Mouse (Mus musculus) right cerebral cortex, postnatal 36 days (tissue): ENCODE measurements around the gene Cep162.

Experiments used
- DNase-seq, 2 experiments: peaks; one replicate each; pipeline ENCODE4 v3.0.0; 2022; ENCODE audit warnings: low spot score in 2 of 2, mixed read lengths in 1 of 2

The Cep162 gene

DNA sequence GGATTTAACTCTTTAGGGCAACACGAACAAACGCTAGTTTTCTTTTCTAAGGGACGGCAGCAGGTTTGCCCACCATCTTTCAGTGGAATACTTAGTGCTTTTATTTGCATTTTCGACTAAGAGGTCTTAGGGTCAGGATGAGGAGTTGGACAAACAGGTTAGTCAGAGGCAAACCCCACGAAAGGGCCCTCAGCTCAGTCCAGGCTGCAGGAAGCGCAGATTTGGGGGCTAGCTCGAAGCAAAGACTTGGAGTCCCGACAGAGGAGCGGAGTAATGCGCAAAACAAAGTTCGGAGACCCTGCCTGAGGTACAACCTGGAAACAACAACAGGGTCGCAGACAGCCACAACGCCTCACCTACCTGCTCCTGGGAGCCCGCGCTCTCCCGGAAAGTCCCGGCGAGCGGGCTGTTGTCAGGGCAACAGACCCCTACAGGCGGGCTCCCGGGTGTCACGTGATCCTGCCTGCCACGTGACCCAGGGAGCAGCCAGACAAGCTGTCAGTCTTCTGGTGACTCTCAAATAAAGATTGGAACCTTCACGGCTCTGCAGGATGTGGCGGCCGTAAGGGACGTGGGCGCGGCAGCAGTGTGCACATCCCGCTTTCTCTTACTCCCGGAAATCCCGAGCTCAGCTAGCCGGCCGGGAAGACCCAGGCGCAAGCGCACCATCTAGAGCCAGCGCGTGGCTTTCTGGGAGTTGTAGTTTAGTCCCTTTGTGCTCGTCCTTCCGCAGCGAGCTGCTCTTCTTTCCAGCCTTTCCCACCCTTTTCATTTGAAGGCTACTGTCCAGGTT lies at the start of gene Cep162:
Cep162 (minus strand) TSS at position 634 of the 793 bp plus-strand sequence.
- DNase-seq = peak; percentile 85 to 87

DNA sequence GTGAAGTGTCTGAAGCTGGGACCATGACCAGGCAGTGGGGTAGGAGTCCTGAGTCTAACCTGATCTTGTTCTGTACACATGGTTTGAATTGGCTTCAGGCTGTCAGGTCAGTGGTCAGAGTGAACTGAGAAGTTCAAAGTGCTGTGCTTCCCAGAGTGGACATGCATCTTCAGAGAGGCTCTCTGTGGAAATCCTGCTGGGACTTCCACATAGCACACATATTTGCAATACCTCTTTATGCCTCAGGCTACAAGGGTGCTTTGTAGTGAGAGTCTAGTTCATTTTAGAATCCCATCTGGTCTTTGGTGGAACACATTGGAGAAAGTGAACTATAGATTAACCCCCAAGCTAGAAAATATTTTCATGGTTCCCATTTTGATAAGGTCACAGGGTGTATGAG lies 47.9 kb upstream of the Cep162 start:
- no peak for DNase-seq

DNA sequence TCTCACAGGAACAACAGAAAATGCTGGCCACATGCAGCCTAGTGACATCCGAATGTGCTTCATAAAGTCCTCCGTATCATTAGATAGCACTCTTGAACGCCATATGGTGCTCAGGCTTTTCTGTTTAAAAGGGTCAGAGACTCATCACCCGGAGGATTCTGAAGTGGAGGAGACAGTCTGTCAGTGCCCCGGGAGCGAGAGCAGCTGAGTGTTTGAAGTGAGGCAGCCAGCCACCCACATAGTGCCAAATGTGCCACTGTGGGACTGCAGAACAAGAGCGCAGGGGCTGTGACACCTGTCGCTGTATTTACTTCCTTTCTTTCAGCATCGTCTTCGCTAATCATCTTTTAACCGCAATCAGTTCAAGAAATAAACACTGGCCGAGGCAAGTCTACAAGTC lies 43.6 kb upstream of the Cep162 start:
- DNase-seq = no peak

DNA sequence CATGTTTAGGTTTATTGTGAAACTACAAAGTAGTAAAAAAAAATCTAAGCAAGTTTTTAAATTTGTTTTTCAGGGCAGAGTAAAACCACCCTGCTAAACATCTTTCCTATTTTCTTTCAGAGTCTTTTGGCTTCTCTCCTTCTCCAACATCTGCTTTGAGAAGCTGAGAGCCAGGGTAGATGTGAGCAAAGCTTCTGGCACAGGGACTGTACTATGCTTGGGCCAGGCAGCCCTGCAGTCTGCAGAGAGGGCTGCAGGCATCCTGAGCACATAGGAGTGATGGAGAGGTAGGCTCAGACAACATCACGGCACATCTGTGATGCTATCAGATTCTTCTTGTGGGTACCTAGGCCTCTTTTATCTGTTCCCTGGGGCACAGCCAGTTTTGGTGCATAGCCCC lies 42.2 kb upstream of the Cep162 start:
- DNase-seq = no peak

DNA sequence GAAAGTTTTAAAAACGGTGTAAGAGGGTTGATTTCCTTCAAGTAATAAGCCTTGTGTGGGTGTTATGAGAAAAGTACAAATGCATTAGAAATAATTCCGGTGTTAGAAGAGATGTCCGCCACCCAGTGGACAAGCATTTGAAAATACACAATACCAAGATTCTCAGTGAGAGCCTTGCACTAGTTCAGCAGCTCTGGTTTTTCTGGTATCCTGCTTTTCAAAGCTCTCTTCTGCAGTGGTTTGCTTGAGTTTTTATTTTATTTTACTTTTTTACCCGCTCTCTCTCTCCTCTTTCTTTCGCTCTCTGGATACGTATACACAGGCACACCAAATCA lies 327 bp upstream of the Cep162 start:
- no peak for DNase-seq

DNA sequence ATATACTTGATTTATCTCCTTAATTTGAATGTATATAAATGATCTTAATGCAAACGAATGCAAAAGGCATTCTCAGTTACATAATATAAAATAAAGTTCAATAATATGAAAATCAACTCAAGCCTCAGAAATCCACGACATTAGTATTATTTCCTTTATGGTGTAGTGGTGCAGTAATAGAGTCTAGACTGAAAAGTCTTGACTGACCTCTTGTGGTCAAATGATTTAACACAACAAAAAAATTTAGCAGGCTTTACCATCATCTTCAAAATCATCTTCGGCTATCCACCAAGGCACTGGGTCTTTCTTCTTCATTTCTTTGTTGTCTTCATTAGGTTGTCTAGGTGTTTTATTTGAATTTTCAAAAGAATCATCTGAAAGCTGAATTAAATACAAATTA lies 7.2 kb downstream of the Cep162 start:
- DNase-seq = no peak

DNA sequence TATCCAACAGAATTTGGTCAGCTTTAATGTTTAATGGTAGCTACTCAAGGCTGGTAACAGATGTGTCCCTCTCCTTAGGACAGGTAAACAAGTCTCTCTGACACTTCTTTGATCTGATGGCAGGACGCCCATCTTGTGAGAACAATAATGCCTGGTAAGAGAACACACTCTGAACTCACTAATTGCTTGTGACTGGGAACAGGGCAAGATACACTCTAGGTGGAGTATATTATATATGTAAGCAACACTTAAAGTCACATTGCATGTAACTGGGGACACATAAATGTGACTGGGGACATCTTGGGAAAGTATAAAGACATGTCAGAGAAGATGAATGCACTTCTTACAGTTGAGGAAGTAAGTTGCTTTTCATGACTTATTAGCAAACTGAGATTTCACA lies 7.7 kb downstream of the Cep162 start:
- DNase-seq = no peak

DNA sequence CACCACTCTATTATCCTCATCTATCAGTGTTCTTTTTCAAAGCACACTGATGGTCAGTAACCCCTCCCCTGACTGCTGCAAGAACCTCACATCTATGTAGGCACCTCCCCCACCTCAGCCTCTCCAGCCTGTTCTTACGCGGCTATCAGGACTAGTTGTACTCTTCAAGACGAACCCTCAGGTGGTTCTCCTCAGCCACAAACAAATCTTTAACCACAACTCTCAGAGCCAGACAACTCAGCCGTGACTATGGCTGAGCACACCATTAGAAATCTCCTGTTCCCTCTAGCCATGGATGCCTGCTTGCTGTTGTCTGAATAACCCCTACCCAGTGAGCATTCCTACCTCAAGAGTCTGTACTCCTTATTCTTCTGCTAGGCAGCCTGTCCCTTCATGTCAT lies 42.1 kb downstream of the Cep162 start:
- no peak for DNase-seq

DNA sequence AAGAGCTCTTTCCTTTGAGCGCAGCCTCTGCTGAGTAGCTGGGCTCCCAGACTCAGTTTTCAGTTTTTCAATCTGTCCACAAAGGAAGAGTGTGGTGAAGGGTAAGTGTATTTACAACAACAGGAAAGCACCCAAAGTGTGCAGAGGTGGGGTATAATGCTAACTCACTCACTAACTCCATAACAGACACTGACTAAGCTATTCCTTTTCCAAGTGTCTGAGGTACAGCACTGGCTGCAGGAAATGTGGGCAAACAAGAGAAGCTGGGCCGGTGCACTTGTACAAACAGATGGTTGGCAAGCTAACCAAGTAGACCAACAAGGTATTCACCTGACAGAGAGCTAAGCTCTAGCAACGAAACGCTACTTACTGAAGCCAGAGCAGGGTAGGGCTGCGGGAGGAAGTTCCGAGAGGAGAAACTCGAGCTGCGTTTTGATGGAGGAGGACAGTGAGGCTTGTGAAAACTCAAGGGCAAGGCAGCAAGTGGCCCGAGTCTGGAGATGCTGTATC lies 44.5 kb downstream of the Cep162 start:
- no peak for DNase-seq

DNA sequence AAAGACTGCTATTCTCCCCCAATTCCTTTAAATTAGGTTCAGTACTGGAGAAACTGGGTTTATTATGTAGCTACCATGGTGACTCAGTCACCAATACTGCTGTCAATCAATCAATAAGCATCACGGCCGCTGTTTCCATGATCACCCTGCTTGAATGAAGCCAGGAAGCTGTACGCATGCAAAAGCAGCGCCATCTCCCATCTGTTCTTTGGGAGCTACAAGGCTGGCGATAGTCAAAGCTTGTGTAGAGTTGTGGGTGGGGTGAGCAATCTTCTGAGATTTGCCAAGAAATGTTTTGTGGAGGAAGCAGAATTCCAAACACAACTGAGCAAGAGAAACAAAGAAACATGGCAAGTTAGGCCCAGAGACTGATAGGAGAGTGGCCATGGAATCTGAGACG lies 52.9 kb downstream of the Cep162 start:
- peak; percentile 13 to 14 for DNase-seq

DNA sequence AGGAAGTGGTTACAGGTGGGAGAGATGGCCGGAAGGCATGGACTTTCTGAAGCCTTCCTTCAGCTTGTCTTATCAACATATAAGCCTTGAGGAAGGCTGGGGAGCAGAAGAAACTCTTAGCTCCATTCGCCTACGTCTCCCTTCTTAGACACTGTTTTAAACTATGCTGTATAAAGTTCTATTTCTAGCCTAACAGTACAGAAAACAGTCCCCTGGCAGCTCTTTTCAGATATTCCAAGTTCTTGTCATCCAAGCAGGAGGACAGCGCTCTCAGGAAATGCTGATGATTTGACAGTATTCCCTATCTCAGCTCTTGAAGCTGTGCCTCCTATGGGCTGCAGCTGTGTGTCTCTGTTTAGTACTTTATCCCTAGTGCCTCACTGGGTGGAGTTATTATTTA lies 54.4 kb downstream of the Cep162 start:
- DNase-seq = peak in 1 of 2 experiments; percentile 5

DNA sequence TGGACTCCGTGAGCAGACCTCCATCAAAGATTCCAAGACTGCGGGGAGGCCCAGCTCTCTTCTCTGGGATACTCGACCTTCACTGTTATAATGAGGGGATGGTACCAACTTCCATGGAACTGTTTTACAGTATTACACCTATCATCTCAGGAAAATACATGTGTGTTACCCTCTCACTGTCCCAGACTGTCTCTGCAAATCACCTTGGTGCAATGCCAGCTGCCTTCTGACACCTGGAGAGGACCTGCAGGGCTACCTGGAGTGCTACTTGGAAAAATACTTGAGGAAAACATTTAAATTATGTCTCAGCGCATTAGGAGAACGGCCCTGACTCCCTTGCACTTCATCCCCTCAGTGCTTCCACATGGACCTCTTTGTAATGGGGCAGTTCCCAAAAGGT lies 54.9 kb downstream of the Cep162 start:
- DNase-seq = no peak

DNA sequence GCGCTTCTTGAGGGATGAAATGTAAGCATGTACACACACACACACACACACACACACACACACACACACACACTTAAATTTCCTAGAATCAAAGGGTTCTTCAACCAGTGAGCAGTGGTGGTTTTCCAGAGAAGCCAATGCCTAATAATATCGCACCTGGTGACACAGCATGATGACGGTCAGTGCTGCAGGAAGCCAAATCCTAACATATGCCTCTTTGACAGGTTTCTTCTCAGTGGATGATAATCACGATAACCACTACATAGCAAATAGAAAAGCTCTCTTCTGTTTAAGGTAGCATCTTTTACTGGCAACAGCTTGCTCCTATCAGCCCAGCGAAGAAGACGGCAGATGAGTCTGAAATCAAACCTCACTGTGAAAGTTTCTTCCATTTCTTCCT lies 57.3 kb downstream of the Cep162 start:
- DNase-seq = no peak

DNA sequence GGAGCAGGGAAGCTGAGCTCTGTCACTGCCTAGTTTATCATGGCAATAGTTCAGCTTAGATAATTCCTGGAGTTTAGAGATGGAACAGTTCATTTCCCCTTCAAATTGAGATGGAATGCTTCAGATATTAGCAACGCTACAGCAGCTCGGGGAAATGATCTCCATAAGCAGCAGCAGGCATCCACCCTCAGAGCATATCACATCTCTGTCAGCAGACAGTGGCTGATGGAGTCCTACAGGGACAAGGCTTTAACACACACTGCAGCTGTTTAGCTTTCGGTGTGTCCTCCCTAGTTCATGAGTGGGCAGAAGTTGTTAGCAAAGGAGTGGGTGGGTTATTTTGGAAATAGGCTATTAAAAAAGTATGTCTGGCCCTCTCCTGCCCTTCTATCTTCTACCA lies 58.1 kb downstream of the Cep162 start:
- DNase-seq = no peak

DNA sequence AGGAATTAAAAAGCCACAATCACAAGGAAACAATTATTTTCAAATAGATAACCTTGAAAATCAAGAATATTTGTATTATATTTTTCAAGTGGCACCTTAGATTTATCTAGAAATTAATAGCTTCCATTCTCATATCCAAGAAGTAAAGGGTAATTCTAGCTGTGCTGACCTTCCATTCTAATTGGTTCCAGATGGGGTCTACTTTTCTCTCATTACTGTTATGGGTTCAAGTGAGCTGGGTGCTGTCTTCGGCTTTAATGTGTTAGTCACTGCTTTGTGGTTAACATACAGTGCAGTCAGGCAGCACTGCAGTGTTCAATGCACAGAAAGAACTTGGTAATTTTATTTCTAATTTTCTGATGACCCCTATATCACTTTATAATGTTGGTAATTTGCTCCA lies 61.6 kb downstream of the Cep162 start:
- DNase-seq = no peak

DNA sequence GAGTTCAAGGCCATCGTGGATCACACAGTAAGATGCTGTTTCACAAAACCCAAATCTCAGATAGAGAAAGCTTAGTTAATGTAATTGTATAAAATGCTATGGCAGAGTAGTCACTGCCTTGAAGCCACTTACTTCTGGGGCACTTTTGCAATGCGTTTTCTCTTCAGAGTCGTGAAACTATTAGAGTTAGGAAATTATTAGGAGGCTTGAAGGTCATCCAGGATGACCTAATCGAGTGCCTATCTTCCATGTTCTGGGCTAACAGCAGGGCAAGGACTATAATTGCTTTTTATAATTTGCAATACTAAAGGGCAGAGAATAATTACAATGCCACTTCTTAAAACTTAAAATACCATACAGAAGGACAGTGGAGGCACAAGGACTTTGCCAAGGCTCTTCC lies 68.0 kb downstream of the Cep162 start:
- no peak for DNase-seq

DNA sequence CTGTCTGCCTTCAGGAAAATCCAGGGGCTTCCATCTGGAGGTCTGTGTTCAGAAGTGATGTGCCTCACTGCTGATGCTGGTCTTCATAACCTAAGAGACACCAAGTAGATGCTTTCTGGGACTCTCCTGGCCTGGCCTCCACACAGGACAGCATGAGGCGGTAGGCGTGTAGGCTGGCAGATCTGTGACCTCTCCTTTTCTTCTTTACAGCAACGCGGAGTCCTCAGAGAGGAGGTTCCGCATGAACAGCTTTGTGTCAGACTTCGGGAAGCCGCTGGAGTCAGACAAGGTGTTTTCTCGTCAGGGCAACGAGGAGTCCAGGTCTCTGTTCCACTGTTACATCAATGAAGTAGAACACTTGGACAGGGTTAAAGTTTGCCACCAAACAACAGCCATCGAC lies 73.1 kb downstream of the Cep162 start:
- DNase-seq = no peak

DNA sequence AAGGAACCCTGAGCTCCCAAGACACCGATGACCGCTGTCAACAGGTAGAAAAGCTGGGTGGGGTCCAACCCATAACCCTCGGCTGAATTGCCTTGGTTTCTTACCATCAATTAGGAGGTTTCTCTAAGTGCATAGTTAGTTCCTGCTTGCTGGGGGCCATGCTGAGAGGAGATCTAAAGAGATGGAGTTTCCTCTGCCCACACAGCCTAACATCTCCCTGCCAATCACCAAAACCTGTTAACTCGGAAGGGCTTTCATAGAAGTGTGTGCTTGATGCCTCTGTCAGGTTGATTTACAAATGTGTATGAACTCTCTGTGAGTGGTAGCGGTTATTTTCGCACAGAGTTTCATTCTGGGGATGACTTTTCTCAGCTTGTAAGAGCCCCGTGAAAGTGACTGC lies 76.8 kb downstream of the Cep162 start:
- DNase-seq = no peak

DNA sequence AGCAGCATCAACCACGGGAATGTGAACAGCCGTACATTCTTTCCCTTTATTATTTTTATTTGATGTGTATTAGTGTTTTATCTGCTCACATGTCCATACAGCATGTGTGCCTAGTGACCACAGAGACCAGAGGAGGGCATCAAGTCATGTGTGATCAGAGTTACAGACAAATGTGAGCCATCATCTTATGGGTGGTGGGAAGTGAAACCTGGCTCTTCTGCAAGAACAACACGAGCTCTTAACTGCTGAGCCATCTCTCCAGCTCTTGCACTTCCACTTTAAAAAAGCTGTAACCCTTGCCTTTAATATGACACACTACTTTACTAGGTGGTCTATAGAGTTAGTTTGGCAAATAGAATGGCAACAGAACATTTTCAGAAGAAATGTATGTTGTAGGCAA lies 83.8 kb downstream of the Cep162 start:
- no peak for DNase-seq

DNA sequence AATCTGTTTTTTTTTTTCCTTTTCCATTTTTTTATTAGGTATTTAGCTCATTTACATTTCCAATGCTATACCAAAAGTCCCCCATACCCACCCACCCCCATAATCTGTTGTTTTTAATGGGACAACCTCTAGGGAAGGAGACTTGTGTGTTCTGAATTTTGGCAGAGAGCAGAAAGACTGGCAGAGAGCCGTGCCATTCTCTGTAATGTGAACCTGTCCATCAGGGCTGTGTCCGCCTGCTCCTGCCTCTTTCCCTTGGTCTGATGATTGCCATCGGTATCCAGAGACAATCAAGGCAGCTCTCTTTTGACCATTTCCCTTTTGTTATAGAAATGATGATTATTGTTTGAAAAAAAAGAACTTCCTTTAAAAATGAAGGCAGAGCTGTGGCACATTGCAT lies 84.4 kb downstream of the Cep162 start:
- no peak for DNase-seq

DNA sequence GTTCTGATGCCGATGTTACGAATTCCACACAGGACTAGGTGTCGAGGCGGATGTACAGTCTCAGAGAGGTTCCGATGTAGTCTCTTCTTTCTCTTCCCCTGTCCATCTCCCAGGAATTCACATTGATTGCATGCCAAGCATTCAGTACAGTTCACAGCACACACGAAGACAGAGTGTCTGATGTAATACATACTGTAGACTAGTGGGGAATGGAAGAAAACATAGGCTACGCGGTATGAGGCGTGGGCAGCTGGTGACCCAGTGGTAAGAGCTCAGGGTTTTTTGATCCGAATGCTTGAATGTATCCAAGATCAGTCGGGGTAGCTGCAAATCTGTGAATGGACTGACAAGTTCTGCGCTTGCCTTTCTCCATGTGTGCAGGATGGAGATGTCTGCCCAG lies 86.2 kb downstream of the Cep162 start:
- no peak for DNase-seq

DNA sequence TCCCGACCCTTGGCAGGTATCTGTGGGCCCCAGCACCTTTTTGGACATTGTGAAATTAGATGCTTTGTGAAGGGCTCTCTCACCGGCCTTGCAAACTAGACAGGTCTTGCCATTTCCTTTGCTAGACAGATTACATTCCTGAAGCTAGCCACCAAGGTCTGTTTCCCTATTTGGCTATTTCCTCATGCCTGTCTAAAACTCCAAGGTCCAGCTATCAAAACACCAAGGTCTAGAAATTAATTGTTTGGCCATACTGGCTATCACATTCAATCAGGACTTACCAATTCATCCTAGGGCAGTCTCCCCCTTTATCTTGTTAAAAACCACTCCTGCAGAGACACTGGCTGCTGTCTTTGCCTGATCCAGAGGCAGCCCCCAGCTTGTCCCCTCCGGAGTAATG lies 87.3 kb downstream of the Cep162 start:
- DNase-seq = no peak

DNA sequence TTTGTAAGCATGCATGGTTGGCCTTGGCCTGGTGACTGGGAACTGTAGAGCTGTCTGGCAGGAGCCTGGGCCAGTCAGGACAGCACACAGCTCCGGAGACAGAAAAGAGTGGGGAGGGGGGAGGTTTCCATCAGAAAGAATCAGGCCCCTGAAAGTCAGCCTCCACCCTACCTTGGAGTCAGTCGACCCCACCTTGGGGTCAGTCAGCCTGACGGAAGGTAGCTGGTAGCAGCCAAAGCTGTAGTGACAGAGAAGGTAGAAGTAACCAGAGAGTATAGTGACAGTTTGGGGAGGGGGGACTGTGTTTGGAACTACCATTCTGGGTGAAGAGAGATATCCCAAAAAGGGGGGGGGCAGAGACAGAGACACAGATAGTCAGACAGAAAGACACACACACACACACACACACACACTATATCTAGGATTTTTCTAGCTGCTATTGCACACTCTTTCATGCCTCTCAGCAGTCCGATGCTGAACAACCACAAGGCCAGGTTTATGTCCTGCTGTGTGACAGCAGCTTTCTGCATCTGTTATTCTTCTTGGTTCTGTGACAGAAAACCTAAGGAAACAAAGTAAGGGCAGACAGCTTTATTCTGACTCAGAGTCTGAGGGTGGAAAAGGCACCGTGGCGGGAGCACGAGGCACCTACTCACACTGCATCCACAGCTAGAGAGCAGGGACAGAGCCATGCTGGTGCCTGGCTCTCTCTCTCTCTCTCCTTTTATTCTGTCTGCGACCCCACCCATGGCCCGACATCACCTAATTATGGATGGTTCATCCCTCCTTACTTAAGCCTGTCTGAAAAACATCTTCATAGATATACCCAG lies 88.1 kb downstream of the Cep162 start:
- DNase-seq = no peak
